Mouse (Mus musculus): ENCODE results near the gene Lat2. TPM values are rescaled to one million over a fixed set of nuclear protein-coding genes. Genes with fewer than 3 reads are reported as not detected.

Gene Lat2
- polyA plus RNA-seq, 1 experiment: 3.3 TPM

GRCm38 (mm10) chr5:134575833-134576232 lies 39.0 kb downstream of the Lat2 start:
- 97% methylated on average over 5 of the region's 5 CpGs for WGBS
- TF ChIP-seq CTCF (conservative IDR thresholded peaks at IDR 0.05; ENCODE audit: insufficient read depth, insufficient read length, low read depth, low read length): no peak
- no peak for TF ChIP-seq POLR2A (IDR thresholded peaks at IDR 0.05; ENCODE audit: low read depth, low read length)
- Histone ChIP-seq H3K27me3 (replicated peaks; ENCODE audit: control insufficient read depth, insufficient read depth, low read length) (no peaks in the 10 kb centered on the region), H3K27ac (ENCODE audit: insufficient read depth, low read depth, low read length) (no peak overlapping the region), H3K4me1 (ENCODE audit: control insufficient read depth, insufficient read depth, low read length) (peaks cover 7% of the 10 kb centered on the region; the same call in 1 of the 2 replicates), H3K36me3 (ENCODE audit: control insufficient read depth, insufficient read depth, low read length) (no peaks in the 10 kb centered on the region), H3K4me3 (ENCODE audit: insufficient read depth, low read depth, low read length) (no peak overlapping the region)
- DNase-seq: no peak

GRCm38 (mm10) chr5:134572508-134573214 lies 42.2 kb downstream of the Lat2 start:
- Histone ChIP-seq H3K27ac (ENCODE audit: insufficient read depth, low read depth, low read length) (peak overlapping the region; percentile 96), H3K4me1 (ENCODE audit: control insufficient read depth, insufficient read depth, low read length) (peaks cover 7% of the 10 kb centered on the region; the same call in 1 of the 2 replicates), H3K4me3 (ENCODE audit: insufficient read depth, low read depth, low read length) (peak overlapping the region; percentile 69), H3K36me3 (ENCODE audit: control insufficient read depth, insufficient read depth, low read length) (no peaks in the 10 kb centered on the region), H3K27me3 (replicated peaks; ENCODE audit: control insufficient read depth, insufficient read depth, low read length) (no peaks in the 10 kb centered on the region)
- DNase-seq: peak; percentile 70
- 19% methylated on average over 10 of the region's 10 CpGs for WGBS
- TF ChIP-seq CTCF (conservative IDR thresholded peaks at IDR 0.05; ENCODE audit: insufficient read depth, insufficient read length, low read depth, low read length): no peak
- no peak for TF ChIP-seq POLR2A (IDR thresholded peaks at IDR 0.05; ENCODE audit: low read depth, low read length)

- Histone ChIP-seq H3K27ac (ENCODE audit: insufficient read depth, low read depth, low read length) (peak overlapping the region; percentile 96), H3K27me3 (replicated peaks; ENCODE audit: control insufficient read depth, insufficient read depth, low read length) (no peaks in the 10 kb centered on the region), H3K4me3 (ENCODE audit: insufficient read depth, low read depth, low read length) (peak overlapping the region; percentile 69), H3K4me1 (ENCODE audit: control insufficient read depth, insufficient read depth, low read length) (peaks cover 7% of the 10 kb centered on the region; the same call in 1 of the 2 replicates), H3K36me3 (ENCODE audit: control insufficient read depth, insufficient read depth, low read length) (no peaks in the 10 kb centered on the region)
- WGBS: under 1% methylated on average over 23 of the region's 23 CpGs
- TF ChIP-seq POLR2A (IDR thresholded peaks at IDR 0.05; ENCODE audit: low read depth, low read length) (no peak), CTCF (conservative IDR thresholded peaks at IDR 0.05; ENCODE audit: insufficient read depth, insufficient read length, low read depth, low read length) (no peak)
- peak; percentile 89 for DNase-seq
These were observed 42.9 kb downstream of the Lat2 start for GRCm38 (mm10) chr5:134571730-134572507.

- DNase-seq: peak; percentile 42
- WGBS: 36% methylated on average over 8 of the region's 8 CpGs
- H3K4me1 ChIP-seq (ENCODE audit: control insufficient read depth, insufficient read depth, low read length): peaks cover 7% of the 10 kb centered on the region; the same call in 1 of the 2 replicates
These were observed 45.8 kb downstream of the Lat2 start for GRCm38 (mm10) chr5:134568964-134569491.

GRCm38 (mm10) chr5:134568030-134568429 lies 46.8 kb downstream of the Lat2 start:
- Histone ChIP-seq H3K4me1 (ENCODE audit: control insufficient read depth, insufficient read depth, low read length) (peaks cover 5% of the 10 kb centered on the region; the same call in 1 of the 2 replicates), H3K4me3 (ENCODE audit: insufficient read depth, low read depth, low read length) (no peak overlapping the region), H3K36me3 (ENCODE audit: control insufficient read depth, insufficient read depth, low read length) (no peaks in the 10 kb centered on the region), H3K27me3 (replicated peaks; ENCODE audit: control insufficient read depth, insufficient read depth, low read length) (no peaks in the 10 kb centered on the region), H3K27ac (ENCODE audit: insufficient read depth, low read depth, low read length) (no peak overlapping the region)
- 92% methylated on average over 3 of the region's 3 CpGs for WGBS
- DNase-seq: no peak
- TF ChIP-seq POLR2A (IDR thresholded peaks at IDR 0.05; ENCODE audit: low read depth, low read length) (no peak), CTCF (conservative IDR thresholded peaks at IDR 0.05; ENCODE audit: insufficient read depth, insufficient read length, low read depth, low read length) (no peak)

More at GRCm38 (mm10) chr5:134568964-134569491, 45.8 kb downstream of the Lat2 start:
- H3K27ac ChIP-seq (ENCODE audit: insufficient read depth, low read depth, low read length): peak overlapping the region; percentile 61; the same call in 1 of the 2 replicates
- H3K4me3 ChIP-seq (ENCODE audit: insufficient read depth, low read depth, low read length): no peak overlapping the region
- no peaks in the 10 kb centered on the region for H3K36me3 ChIP-seq (ENCODE audit: control insufficient read depth, insufficient read depth, low read length)
- no peaks in the 10 kb centered on the region for H3K27me3 ChIP-seq (replicated peaks; ENCODE audit: control insufficient read depth, insufficient read depth, low read length)
- TF ChIP-seq POLR2A (IDR thresholded peaks at IDR 0.05; ENCODE audit: low read depth, low read length) (no peak), CTCF (conservative IDR thresholded peaks at IDR 0.05; ENCODE audit: insufficient read depth, insufficient read length, low read depth, low read length) (no peak)

GRCm38 (mm10) chr5:134567445-134567844 lies 47.4 kb downstream of the Lat2 start:
- WGBS: 85% methylated on average over 4 of the region's 4 CpGs
- no peak overlapping the region for H3K4me3 ChIP-seq (ENCODE audit: insufficient read depth, low read depth, low read length)

More at GRCm38 (mm10) chr5:134567445-134567844, 47.4 kb downstream of the Lat2 start:
- DNase-seq: no peak
- H3K27me3 ChIP-seq (replicated peaks; ENCODE audit: control insufficient read depth, insufficient read depth, low read length): no peaks in the 10 kb centered on the region
- H3K27ac ChIP-seq (ENCODE audit: insufficient read depth, low read depth, low read length): no peak overlapping the region
- no peaks in the 10 kb centered on the region for H3K36me3 ChIP-seq (ENCODE audit: control insufficient read depth, insufficient read depth, low read length)
- TF ChIP-seq CTCF (conservative IDR thresholded peaks at IDR 0.05; ENCODE audit: insufficient read depth, insufficient read length, low read depth, low read length) (no peak), POLR2A (IDR thresholded peaks at IDR 0.05; ENCODE audit: low read depth, low read length) (no peak)
- no peaks in the 10 kb centered on the region for H3K4me1 ChIP-seq (ENCODE audit: control insufficient read depth, insufficient read depth, low read length)
